Mouse (Mus musculus) lung, embryonic 15.5 days (tissue): ENCODE measurements around the gene Rab33a. TPM values are rescaled to one million over a fixed set of nuclear protein-coding genes. Genes with fewer than 3 reads are reported as not detected.

Source experiments
- ATAC-seq: fragments of 200-750 bp; cut with Nextera tagmentation; 2 replicates; pipeline ENCODE4 v1.8.0; 2017; ENCODE audit warnings: moderate number of reproducible peaks, borderline replicate concordance; ENCODE audit not compliant: low FRiP score, low TSS enrichment; ENCODE audit errors: extremely low read depth
- H3K27ac ChIP-seq: fragments of 300-500 bp; sonication (generic); 2 replicates; pipeline ENCODE4 v1.5.1; 2015; ENCODE audit warnings: moderate library complexity, mild to moderate bottlenecking, inconsistent platforms
- H3K27me3 ChIP-seq: fragments of 300-500 bp; sonication (generic); 2 replicates; pipeline ENCODE4 v1.6.1; 2015; ENCODE audit warnings: inconsistent platforms
- H3K36me3 ChIP-seq: fragments of 300-500 bp; sonication (generic); 2 replicates; pipeline ENCODE4 v1.6.1; 2015; ENCODE audit warnings: inconsistent platforms
- H3K4me1 ChIP-seq: fragments of 300-500 bp; sonication (generic); 2 replicates; pipeline ENCODE4 v1.6.1; 2015; ENCODE audit warnings: inconsistent platforms
- H3K4me2 ChIP-seq: fragments of 300-500 bp; sonication (generic); 2 replicates; pipeline ENCODE4 v1.6.1; 2015; ENCODE audit warnings: inconsistent platforms, mild to moderate bottlenecking, moderate library complexity
- H3K4me3 ChIP-seq: fragments of 300-500 bp; sonication (generic); 2 replicates; pipeline ENCODE4 v1.5.1; 2015; ENCODE audit warnings: mild to moderate bottlenecking, inconsistent platforms
- H3K9ac ChIP-seq: fragments of 300-500 bp; sonication (generic); 2 replicates; pipeline ENCODE4 v1.6.1; 2015; ENCODE audit warnings: inconsistent platforms
- H3K9me3 ChIP-seq: fragments of 300-500 bp; sonication (generic); 2 replicates; pipeline ENCODE4 v1.6.1; 2016; ENCODE audit warnings: inconsistent platforms
- WGBS: fragments of 180-500 bp; shearing (Covaris S2); methylation state at CpG from one replicate; pipeline ENCODE4 v1.1.7; 2015; 5-methylcytosine and 5-hydroxymethylcytosine counted together
- polyA plus RNA-seq: library from polyadenylated mRNA; unstranded; fragments of >200 nt; fragmentation: Nextera tagmentation; extraction: Ambion mirVana; gene quantifications from 2 replicates; pipeline ENCODE4 v1.2.1, GENCODE M21; 2015

Rab33a gene
- polyA plus RNA-seq, 1 experiment from 2014 or later: 2.2 TPM

- no peak overlapping the region for H3K9ac ChIP-seq
- ATAC-seq: no peak
- H3K4me2 ChIP-seq: no peak overlapping the region
- 49% methylated on average over 8 of the region's 8 CpGs for WGBS
- H3K4me3 ChIP-seq: no peak overlapping the region
- H3K4me1 ChIP-seq: no peaks in the 10 kb centered on the region
- H3K9me3 ChIP-seq: no peaks in the 10 kb centered on the region
- H3K27me3 ChIP-seq: no peaks in the 10 kb centered on the region
- H3K27ac ChIP-seq: no peak overlapping the region
- H3K36me3 ChIP-seq: no peaks in the 10 kb centered on the region
These were observed 6.8 kb downstream of the Rab33a start for GRCm38 (mm10) chrX:48525866-48526265.

GRCm38 (mm10) chrX:48526435-48526834, 7.3 kb downstream of the Rab33a start:
- no peak overlapping the region for H3K4me2 ChIP-seq
- no peak for ATAC-seq
- H3K36me3 ChIP-seq: no peaks in the 10 kb centered on the region
- no peaks in the 10 kb centered on the region for H3K4me1 ChIP-seq
- H3K9me3 ChIP-seq: no peaks in the 10 kb centered on the region
- H3K9ac ChIP-seq: no peak overlapping the region
- no peak overlapping the region for H3K4me3 ChIP-seq
- no peak overlapping the region for H3K27ac ChIP-seq
- no peaks in the 10 kb centered on the region for H3K27me3 ChIP-seq
- WGBS: 23% methylated on average over 2 of the region's 3 CpGs

GRCm38 (mm10) chrX:48532175-48532574, 13.1 kb downstream of the Rab33a start:
- no peaks in the 10 kb centered on the region for H3K9me3 ChIP-seq
- ATAC-seq: no peak; the same call in 1 of the 2 replicates
- no peak overlapping the region for H3K4me3 ChIP-seq
- no peaks in the 10 kb centered on the region for H3K4me1 ChIP-seq
- no peak overlapping the region for H3K9ac ChIP-seq
- no peak overlapping the region; the same call in 1 of the 2 replicates for H3K4me2 ChIP-seq
- H3K27me3 ChIP-seq: no peaks in the 10 kb centered on the region
- H3K36me3 ChIP-seq: no peaks in the 10 kb centered on the region
- H3K27ac ChIP-seq: no peak overlapping the region
- WGBS: 31% methylated on average over 3 of the region's 3 CpGs

Other genes with a start within 250 kb of the Rab33a start
- gene Bcorl1, start 177.9 kb upstream of the Rab33a start, polyA plus RNA-seq: 4.8 and 5.2 TPM in 2 replicates
- 5.0 and 6.3 TPM in 2 replicates for gene Elf4, start 56.2 kb upstream of the Rab33a start, polyA plus RNA-seq
- 64.5 and 66.2 TPM in 2 replicates for gene Aifm1, start 5.7 kb upstream of the Rab33a start, polyA plus RNA-seq
- gene Zfp280c, start 75.2 kb downstream of the Rab33a start, polyA plus RNA-seq: 9.9 and 10.3 TPM in 2 replicates
- gene Slc25a14, start 104.1 kb downstream of the Rab33a start, polyA plus RNA-seq: 14.7 and 15.4 TPM in 2 replicates
- not detected in 2 replicates for gene Gpr119, start 155.2 kb downstream of the Rab33a start, polyA plus RNA-seq
- gene Rbmx2, start 175.7 kb downstream of the Rab33a start, polyA plus RNA-seq: 20.7 and 22.4 TPM in 2 replicates